ENCODE assay signal across 30 mouse cellular contexts in genomic region chr14:45614822-45615221, GRCm38 (mm10). TPM values are rescaled to one million over a fixed set of nuclear protein-coding genes. Genes with fewer than 3 reads are reported as not detected.
A peak's percentile ranks its signal among the peaks of the same experiment; 100 is the strongest.
DNase-seq lines count a peak whose midpoint lies in the region; ATAC-seq and TF ChIP-seq lines count a peak whose summit lies in the region.
"Had no signal": no experiment of that assay in that cellular context is flagged by ENCODE, and none has a peak within 500 bp of the region (broad histone marks: within the 10 kb centered on the region; RNA-seq: fewer than 3 reads in every experiment).

No protein-coding gene starts in this region.

- no peaks in the 10 kb centered on the region for H3K79me2 ChIP-seq in heart, adult 2 months (replicated peaks; ENCODE audit: control insufficient read depth, insufficient read depth, low read length)

- ATAC-seq in heart, embryonic 14.5 days (ENCODE audit: insufficient number of reproducible peaks, insufficient read depth, low FRiP score, low read depth), result peak; percentile 56; the same call in 1 of the 2 replicates
- ATAC-seq in midbrain, embryonic 16.5 days, result peak; percentile 82
- no peak for ATAC-seq in midbrain, embryonic 13.5 days
- ATAC-seq: activated CD4-positive, CD25-positive, alpha-beta regulatory T cell, adult 4 months; forebrain, embryonic 14.5 days; inflammation-experienced regulatory T-cells, adult 6 months had no signal

- no peak overlapping the region for H3K4me2 ChIP-seq in heart, embryonic 14.5 days (ENCODE audit: low read length)
- H3K4me2 ChIP-seq in midbrain, embryonic 16.5 days (ENCODE audit: low read length), result no peak overlapping the region
- no peak overlapping the region for H3K4me2 ChIP-seq in midbrain, embryonic 13.5 days (replicated peaks)
- H3K4me2 ChIP-seq: hindbrain, embryonic 15.5 days; kidney, embryonic 15.5 days; limb, embryonic 12.5 days; liver, embryonic 15.5 days; stomach, embryonic 15.5 days had no signal

- no peak for TF ChIP-seq CTCF in heart, adult 2 months (IDR thresholded peaks at IDR 0.05)

- H3K9ac ChIP-seq in heart, embryonic 14.5 days (ENCODE audit: low read length), result no peak overlapping the region
- H3K9ac ChIP-seq in heart, adult 2 months (ENCODE audit: low read depth, low read length), result no peak overlapping the region
- no peak overlapping the region for H3K9ac ChIP-seq in midbrain, embryonic 16.5 days (ENCODE audit: low read depth, low read length)
- no peak overlapping the region for H3K9ac ChIP-seq in midbrain, embryonic 13.5 days (replicated peaks)
- H3K9ac ChIP-seq: hindbrain, embryonic 15.5 days; kidney, embryonic 15.5 days; limb, embryonic 12.5 days; liver, embryonic 15.5 days; stomach, embryonic 15.5 days had no signal

- intact Hi-C loops in heart, adult 2 months (cut with DNase I), result no loop called here

- 8% methylated on average over 4 of the region's 4 CpGs for WGBS in heart, embryonic 14.5 days
- 30% methylated on average over 4 of the region's 4 CpGs for WGBS in heart, adult 2 months
- 50% methylated on average over 4 of the region's 4 CpGs for WGBS in midbrain, embryonic 16.5 days
- WGBS in midbrain, embryonic 13.5 days, result 58% methylated on average over 4 of the region's 4 CpGs

- DNase-seq in adrenal gland, adult 2 months, result peak; percentile 5
- DNase-seq in adrenal gland, adult (ENCODE audit: inconsistent age in 2 of 2, low spot score in 1 of 2), result no peak
- peak; percentile 72 for DNase-seq in heart, adult 11 months
- no peak for DNase-seq in heart, adult 8-10 months (ENCODE audit: low spot score)
- no peak for DNase-seq in heart, adult 2 months
- DNase-seq: adrenal gland, postnatal 36 days; cerebellum, adult 11 months; cerebellum, adult 9-10 months; cerebellum, postnatal 36 days; kidney, adult 11 months; kidney, postnatal 25 days; lung, postnatal 36 days; midbrain, embryonic 14.5 days; right cerebral cortex, postnatal 25 days; thymus, adult 18-20 months; thymus, postnatal 25 days had no signal

- peak overlapping the region; percentile 73 to 74 for H3K27ac ChIP-seq in heart, embryonic 14.5 days (replicated peaks in 1 of 2; ENCODE audit: control insufficient read depth in 1 of 2, insufficient read depth in 1 of 2, low read depth in 2 of 2, low read length in 2 of 2)
- no peak overlapping the region for H3K27ac ChIP-seq in heart, adult 2 months
- no peak overlapping the region for H3K27ac ChIP-seq in midbrain, embryonic 16.5 days (ENCODE audit: low read length)
- no peak overlapping the region for H3K27ac ChIP-seq in midbrain, embryonic 13.5 days
- H3K27ac ChIP-seq: hindbrain, embryonic 10.5 days; hindbrain, embryonic 15.5 days; kidney, embryonic 15.5 days; limb, embryonic 12.5 days; liver, embryonic 15.5 days; stomach, embryonic 15.5 days had no signal

- H3K4me1 ChIP-seq in heart, embryonic 14.5 days (ENCODE audit: control insufficient read depth in 2 of 2, insufficient read depth in 2 of 2, low read length in 2 of 2), result peaks cover 16 to 38% of the 10 kb centered on the region in 2 experiments
- H3K4me1 ChIP-seq in heart, adult 2 months (ENCODE audit: control insufficient read depth, insufficient read depth, low read length), result no peaks in the 10 kb centered on the region
- H3K4me1 ChIP-seq in midbrain, embryonic 16.5 days (ENCODE audit: control insufficient read depth, insufficient read depth, low read length), result no peaks in the 10 kb centered on the region
- H3K4me1 ChIP-seq in midbrain, embryonic 13.5 days (replicated peaks), result peaks cover 8% of the 10 kb centered on the region
- H3K4me1 ChIP-seq: hindbrain, embryonic 10.5 days; hindbrain, embryonic 15.5 days; liver, embryonic 15.5 days; stomach, embryonic 15.5 days had no signal

- H3K36me3 ChIP-seq in heart, embryonic 14.5 days (ENCODE audit: control insufficient read depth, insufficient read depth, low read length), result peaks cover 56% of the 10 kb centered on the region
- H3K36me3 ChIP-seq in heart, adult 2 months (ENCODE audit: control insufficient read depth, insufficient read depth, low read length), result no peaks in the 10 kb centered on the region; the same call in 1 of the 2 replicates
- H3K36me3 ChIP-seq in midbrain, embryonic 16.5 days (ENCODE audit: control insufficient read depth, insufficient read depth, low read length), result peaks cover 34% of the 10 kb centered on the region
- H3K36me3 ChIP-seq in midbrain, embryonic 13.5 days, result peaks cover 69% of the 10 kb centered on the region

- TF ChIP-seq EP300 in heart, adult 2 months (IDR thresholded peaks at IDR 0.05; ENCODE audit: insufficient read depth, low read depth, low read length), result no peak

- no peaks in the 10 kb centered on the region for H3K9me3 ChIP-seq in heart, embryonic 14.5 days (ENCODE audit: control insufficient read depth, low read length)
- no peaks in the 10 kb centered on the region for H3K9me3 ChIP-seq in midbrain, embryonic 16.5 days (replicated peaks; ENCODE audit: control insufficient read depth, low read length, poor library complexity, severe bottlenecking)
- no peaks in the 10 kb centered on the region for H3K9me3 ChIP-seq in midbrain, embryonic 13.5 days
- H3K9me3 ChIP-seq: hindbrain, embryonic 10.5 days; hindbrain, embryonic 15.5 days; kidney, embryonic 15.5 days; limb, embryonic 12.5 days; liver, embryonic 15.5 days; megakaryocyte, embryonic 14.5 days; stomach, embryonic 15.5 days had no signal

- H3K27me3 ChIP-seq in heart, embryonic 14.5 days (ENCODE audit: control insufficient read depth, insufficient read depth, low read length), result no peaks in the 10 kb centered on the region
- H3K27me3 ChIP-seq in heart, adult 2 months (ENCODE audit: control insufficient read depth, insufficient read depth, low read length), result no peaks in the 10 kb centered on the region
- H3K27me3 ChIP-seq in midbrain, embryonic 16.5 days (ENCODE audit: control insufficient read depth, insufficient read depth, low read depth, low read length), result no peaks in the 10 kb centered on the region
- H3K27me3 ChIP-seq in midbrain, embryonic 13.5 days, result no peaks in the 10 kb centered on the region
- H3K27me3 ChIP-seq: CH12.LX; hindbrain, embryonic 15.5 days; kidney, embryonic 15.5 days; limb, embryonic 12.5 days; liver, embryonic 15.5 days; megakaryocyte, embryonic 14.5 days; stomach, embryonic 15.5 days had no signal

- H3K4me3 ChIP-seq in heart, embryonic 14.5 days (ENCODE audit: control insufficient read depth in 1 of 2, insufficient read depth in 1 of 2, low read depth in 1 of 2, low read length in 2 of 2), result no peak overlapping the region
- no peak overlapping the region for H3K4me3 ChIP-seq in heart, adult 2 months
- H3K4me3 ChIP-seq in midbrain, embryonic 16.5 days (ENCODE audit: low read depth, low read length), result no peak overlapping the region
- H3K4me3 ChIP-seq in midbrain, embryonic 13.5 days (replicated peaks), result no peak overlapping the region
- H3K4me3 ChIP-seq: hindbrain, embryonic 10.5 days; hindbrain, embryonic 15.5 days; kidney, embryonic 15.5 days; limb, embryonic 12.5 days; liver, embryonic 15.5 days; megakaryocyte, embryonic 14.5 days; stomach, embryonic 15.5 days had no signal

- TF ChIP-seq POLR2A in heart, adult 2 months (IDR thresholded peaks at IDR 0.05; ENCODE audit: insufficient read depth, low read depth, low read length), result no peak

RNA-seq across cellular contexts. Expression of gene Ddhd1, which starts 43.1 kb away (rescaled TPM):
- 10 to 100 TPM; 19.9 to 20.9 TPM for total RNA-seq in adrenal gland, adult 2 months (2021)
- polyA plus RNA-seq in adrenal gland, adult 2 months (2012; rRNA removed), result 8.3 and 9.7 TPM in 2 replicates
- total RNA-seq in heart, adult 8-10 months (2022), result 10 to 100 TPM in 3 of 4 experiments, 1 to 10 TPM in 1; 8.9 to 10.8 (median 10.3) TPM
- 12.7 and 13.8 TPM in 2 replicates for polyA plus RNA-seq in heart, embryonic 14.5 days (2014; fragmentation: Nextera tagmentation; extraction: Ambion mirVana)
- total RNA-seq in heart, adult 2 months (2021), result 1 to 10 TPM; 8.8 to 9.7 TPM
- polyA plus RNA-seq in heart, adult 2 months (2012; rRNA removed), result 6.5 and 10.1 TPM in 2 replicates
- 16.2 and 18.5 TPM in 2 replicates for polyA plus RNA-seq in midbrain, embryonic 16.5 days (2015; fragmentation: Nextera tagmentation; extraction: Ambion mirVana)
- polyA plus RNA-seq in midbrain, embryonic 13.5 days (2015; fragmentation: Nextera tagmentation; extraction: Ambion mirVana), result 13.2 and 16.5 TPM in 2 replicates

Comparison
In these comparisons a context has a peak if more than half of its experiments do, and no peak if none do; other contexts are left out.
1. DNase-seq: peak in adrenal gland, adult 2 months (single experiment) and heart, adult 11 months (single experiment); none in adrenal gland, adult (0 of 2), heart, adult 8-10 months (single experiment) and heart, adult 2 months (0 of 2).
2. H3K27ac ChIP-seq: peak in heart, embryonic 14.5 days (2 of 2); none in heart, adult 2 months (single experiment), midbrain, embryonic 16.5 days (single experiment) and midbrain, embryonic 13.5 days (single experiment).